Comparison of ENCODE assay signal across 20 mouse cellular contexts in the genomic region with DNA sequence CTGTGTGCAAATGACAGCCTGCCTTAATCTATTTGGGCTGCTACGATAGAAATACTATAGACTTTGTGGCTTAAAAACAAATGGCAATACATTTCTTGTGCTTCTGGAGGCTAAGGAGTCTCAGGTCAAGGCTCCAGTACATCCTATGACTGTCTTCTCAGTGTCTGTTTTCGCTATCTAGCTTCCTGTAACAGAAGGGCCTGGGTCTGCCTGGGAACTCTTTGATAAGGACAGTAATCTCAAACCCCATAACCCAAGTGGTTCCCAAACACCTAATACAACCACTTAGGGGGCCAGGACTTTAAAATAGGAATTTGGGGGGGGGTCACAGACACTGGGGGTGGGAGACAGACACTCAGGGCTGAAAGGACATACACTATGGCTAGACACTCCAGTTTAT.
DNase-seq lines count a peak whose midpoint lies in the region; ATAC-seq and TF ChIP-seq lines count a peak whose summit lies in the region.
"Had no signal": no experiment of that assay in that cellular context is flagged by ENCODE, and none has a peak within 500 bp of the region (broad histone marks: within the 10 kb centered on the region; RNA-seq: fewer than 3 reads in every experiment).

No protein-coding gene starts in this region.

- H3K9ac ChIP-seq in liver, embryonic 11.5 days (ENCODE audit: low read depth, low read length) = no peak overlapping the region
- H3K9ac ChIP-seq in liver, postnatal 0 days (replicated peaks) = no peak overlapping the region
- H3K9ac ChIP-seq in MEL (ENCODE audit: control insufficient read depth, low read depth, low read length, poor library complexity, severe bottlenecking) = peak overlapping the region; percentile 40; the same call in 1 of the 2 replicates

- TF ChIP-seq POLR2A in MEL (IDR thresholded peaks at IDR 0.05; ENCODE audit: control insufficient read depth in 1 of 2, insufficient read depth in 1 of 2, low read depth in 1 of 2, low read length in 2 of 2, poor library complexity in 1 of 2) = no peak

- no peak for DNase-seq in liver, embryonic 11.5 days (ENCODE audit: low spot score)
- no peak for DNase-seq in liver, postnatal 0 days
- DNase-seq in MEL (ENCODE audit: low read depth, low spot score) = peak; percentile 29
- DNase-seq in kidney, postnatal 36 days = no peak
- DNase-seq: adrenal gland, adult 2 months; adrenal gland, adult 8-10 months; adrenal gland, postnatal 10 days; adrenal gland, postnatal 14 days; adrenal gland, postnatal 25 days; adrenal gland, postnatal 36 days; B cell, adult 2 months; cerebellum, adult 11 months; cerebellum, adult 11-12 months; cerebellum, adult 18-20 months; cerebellum, adult 2 months had no signal

- no peaks in the 10 kb centered on the region for H3K79me2 ChIP-seq in MEL (ENCODE audit: control insufficient read depth, insufficient read depth, low read length, poor library complexity)

- no peak for TF ChIP-seq CTCF in liver, postnatal 0 days (IDR thresholded peaks at IDR 0.05; ENCODE audit: low read depth)
- TF ChIP-seq CTCF in MEL (IDR thresholded peaks at IDR 0.05 in 2 of 3, conservative IDR thresholded peaks at IDR 0.05 in 1 of 3; ENCODE audit: control insufficient read depth in 1 of 3, insufficient read depth in 1 of 3, low read depth in 2 of 3, low read length in 3 of 3, poor library complexity in 1 of 3, severe bottlenecking in 1 of 3) = no peak

- no peak overlapping the region; the same call in 1 of the 2 replicates for H3K4me2 ChIP-seq in liver, embryonic 11.5 days
- no peak overlapping the region for H3K4me2 ChIP-seq in liver, postnatal 0 days (ENCODE audit: low read depth, low read length)

- no peak overlapping the region for H3K4me3 ChIP-seq in liver, embryonic 11.5 days (ENCODE audit: low read depth, low read length)
- no peak overlapping the region for H3K4me3 ChIP-seq in liver, postnatal 0 days (ENCODE audit: low read depth, low read length)
- no peak overlapping the region for H3K4me3 ChIP-seq in MEL (ENCODE audit: control insufficient read depth in 1 of 2, insufficient read depth in 1 of 2, low read depth in 2 of 2, low read length in 2 of 2)

- H3K36me3 ChIP-seq in liver, embryonic 11.5 days (ENCODE audit: control insufficient read depth, insufficient read depth, low read length) = no peaks in the 10 kb centered on the region
- no peaks in the 10 kb centered on the region for H3K36me3 ChIP-seq in liver, postnatal 0 days (replicated peaks; ENCODE audit: insufficient read depth, low read length)
- peaks cover 0 to 39% of the 10 kb centered on the region in 2 experiments; a peak in 2 of 4 replicates for H3K36me3 ChIP-seq in MEL (ENCODE audit: control insufficient read depth in 1 of 2, insufficient read depth in 2 of 2, low read length in 2 of 2)
- H3K36me3 ChIP-seq: G1E had no signal

- WGBS in liver, embryonic 11.5 days = 48% methylated on average over 2 of the region's 2 CpGs
- WGBS in liver, postnatal 0 days (ENCODE audit: insufficient replicate concordance) = 52% methylated on average over 2 of the region's 2 CpGs

- H3K27ac ChIP-seq in liver, embryonic 11.5 days (ENCODE audit: low read depth, low read length) = no peak overlapping the region
- H3K27ac ChIP-seq in liver, postnatal 0 days (ENCODE audit: low read depth) = no peak overlapping the region
- H3K27ac ChIP-seq in MEL (ENCODE audit: control insufficient read depth, low read depth, low read length) = peak overlapping the region; percentile 75

- TF ChIP-seq EP300 in liver, postnatal 0 days (IDR thresholded peaks at IDR 0.05; ENCODE audit: low read depth) = no peak
- TF ChIP-seq EP300 in MEL (IDR thresholded peaks at IDR 0.05; ENCODE audit: low read depth in 1 of 2, low read length in 2 of 2) = peak; percentile 57 to 79

- peaks cover 5% of the 10 kb centered on the region for H3K4me1 ChIP-seq in liver, embryonic 11.5 days (replicated peaks; ENCODE audit: control insufficient read depth, insufficient read depth, low read length)
- H3K4me1 ChIP-seq in liver, postnatal 0 days (ENCODE audit: insufficient read depth) = no peaks in the 10 kb centered on the region
- H3K4me1 ChIP-seq in MEL (ENCODE audit: control insufficient read depth in 1 of 2, insufficient read depth in 2 of 2, low read length in 2 of 2) = peaks cover 13 to 40% of the 10 kb centered on the region in 2 experiments

- no peak for TF ChIP-seq RAD21 in MEL (IDR thresholded peaks at IDR 0.05; ENCODE audit: low read depth, low read length)

- peaks cover 29% of the 10 kb centered on the region for H3K27me3 ChIP-seq in liver, embryonic 11.5 days (replicated peaks; ENCODE audit: control insufficient read depth, insufficient read depth, low read length)
- H3K27me3 ChIP-seq in liver, postnatal 0 days (ENCODE audit: insufficient read depth, low read length) = no peaks in the 10 kb centered on the region
- H3K27me3 ChIP-seq in MEL (ENCODE audit: control insufficient read depth in 1 of 2, insufficient read depth in 2 of 2, low read length in 2 of 2) = no peaks in the 10 kb centered on the region
- H3K27me3 ChIP-seq: CH12.LX had no signal

- H3K9me3 ChIP-seq in liver, embryonic 11.5 days (ENCODE audit: control insufficient read depth, low read length) = no peaks in the 10 kb centered on the region
- H3K9me3 ChIP-seq in liver, postnatal 0 days (ENCODE audit: low read length) = no peaks in the 10 kb centered on the region
- H3K9me3 ChIP-seq in MEL (replicated peaks; ENCODE audit: insufficient read depth, low read length) = no peaks in the 10 kb centered on the region
- H3K9me3 ChIP-seq: G1E had no signal

- ATAC-seq in liver, embryonic 11.5 days (replicated peaks; ENCODE audit: low FRiP score) = peak; percentile 47; the same call in 1 of the 2 replicates
- no peak for ATAC-seq in liver, postnatal 0 days
- ATAC-seq: activated CD4-positive, CD25-positive, alpha-beta regulatory T cell, adult 4 months; CD4-positive, CD25-positive, alpha-beta regulatory T cell, adult 4 months; Patski had no signal

TF ChIP-seq in MEL, 35 proteins besides CTCF, POLR2A, EP300 and RAD21:
- TF ChIP-seq JUND (IDR thresholded peaks at IDR 0.05; ENCODE audit: low read depth, low read length) (no peak), NELFE (IDR thresholded peaks at IDR 0.05; ENCODE audit: low read depth, low read length) (no peak), MYC (IDR thresholded peaks at IDR 0.05; ENCODE audit: low read depth, low read length) (no peak), TCF12 (IDR thresholded peaks at IDR 0.05; ENCODE audit: low read depth, low read length) (peak; percentile 80), MXI1 (IDR thresholded peaks at IDR 0.05; ENCODE audit: low read depth, low read length) (no peak), SMC3 (IDR thresholded peaks at IDR 0.05; ENCODE audit: low read depth, low read length) (no peak), ZNF384 (IDR thresholded peaks at IDR 0.05; ENCODE audit: low read depth, low read length) (no peak), NRF1 (IDR thresholded peaks at IDR 0.05; ENCODE audit: insufficient read depth, low read depth, low read length, poor library complexity, severe bottlenecking) (no peak), POLR2AphosphoS5 (IDR thresholded peaks at IDR 0.05; ENCODE audit: borderline replicate concordance, low read depth, low read length) (no peak), UBTF (IDR thresholded peaks at IDR 0.05; ENCODE audit: borderline replicate concordance, insufficient read depth, low read depth, low read length) (no peak), GABPA (IDR thresholded peaks at IDR 0.05; ENCODE audit: low read depth, low read length) (no peak), CHD1 (IDR thresholded peaks at IDR 0.05; ENCODE audit: low read depth, low read length) (no peak), TAL1 (IDR thresholded peaks at IDR 0.05; ENCODE audit: low read length) (peak; percentile 70), ZKSCAN1 (IDR thresholded peaks at IDR 0.05; ENCODE audit: low read depth, low read length) (no peak), MYB (IDR thresholded peaks at IDR 0.05; ENCODE audit: low read depth, low read length) (no peak), ETS1 (IDR thresholded peaks at IDR 0.05; ENCODE audit: low read depth, low read length) (peak; percentile 42; the same call in 1 of the 2 replicates), E2F4 (IDR thresholded peaks at IDR 0.05; ENCODE audit: borderline replicate concordance, low read depth, low read length) (no peak), GATA1 (IDR thresholded peaks at IDR 0.05; ENCODE audit: low read depth, low read length) (peak; percentile 68)
TF ChIP-seq in MEL: peak in this region for 4.
